Mouse (Mus musculus) testis, adult 2 months (tissue): Measurements from ENCODE around the gene Ranbp10.

Experiments used
- CTCF ChIP-seq: fragments of 200-500 bp; IDR thresholded peaks from 2 replicates; pipeline ENCODE4 v1.5.1; 2012; ENCODE audit warnings: low read depth, mild to moderate bottlenecking, inconsistent platforms, low read length, moderate library complexity; ENCODE audit not compliant: control insufficient read depth, insufficient read depth, insufficient replicate concordance
- POLR2A ChIP-seq: fragments of 200-500 bp; IDR thresholded peaks from 2 replicates; pipeline ENCODE4 v1.6.1; 2012; ENCODE audit warnings: low read depth, mild to moderate bottlenecking, inconsistent platforms, low read length, moderate library complexity; ENCODE audit not compliant: control insufficient read depth

- TF ChIP-seq CTCF (no peak), POLR2A (no peak)
These were observed 53.7 kb downstream of the Ranbp10 start for GRCm38 (mm10) chr8:105773441-105773861.
